Mouse (Mus musculus) heart, adult 18-20 months (tissue): ENCODE measurements around the gene Atp5l. TPM values are rescaled to one million over a fixed set of nuclear protein-coding genes. Genes with fewer than 3 reads are reported as not detected.

Experiments used
- total RNA-seq, 2 experiments: library from RNA; stranded (reverse); gene quantifications; 2 replicates each; pipeline ENCODE4 v1.2.3; 2021

Atp5l gene
- total RNA-seq, 2 experiments from 2014 or later: 1,708 to 2,082 TPM

Other genes starting within 250 kb of the Atp5l start
- not detected for gene Treh, start 247.5 kb downstream of the Atp5l start, total RNA-seq
- 100 to 1,000 TPM; 109 to 125 TPM for gene Phldb1, start 185.5 kb downstream of the Atp5l start, total RNA-seq
- gene Arcn1, start 152.9 kb downstream of the Atp5l start, total RNA-seq: 10 to 100 TPM; 82.7 to 82.8 TPM
- 10 to 100 TPM; 18.1 to 29.7 TPM for gene Ift46, start 152.8 kb downstream of the Atp5l start, total RNA-seq
- 10 to 100 TPM; 15.1 to 15.6 TPM for gene Tmem25, start 121.4 kb downstream of the Atp5l start, total RNA-seq
- under 1 TPM; 0.72 to 0.80 TPM for gene Ttc36, start 117.7 kb downstream of the Atp5l start, total RNA-seq
- 10 to 100 TPM; 24.9 to 28.1 TPM for gene Kmt2a, start 39.4 kb downstream of the Atp5l start, total RNA-seq
- gene Ube4a, start 44.9 kb upstream of the Atp5l start, total RNA-seq: 10 to 100 TPM; 33.8 to 35.5 TPM
- 1 to 10 TPM in 1 of 2 experiments, under 1 TPM in 1; 0.62 to 4.6 TPM for gene Cd3g, start 59.7 kb upstream of the Atp5l start, total RNA-seq
- 1 to 10 TPM in 1 of 2 experiments, not detected in 1; 4.1 TPM for gene Cd3d, start 61.0 kb upstream of the Atp5l start, total RNA-seq
- gene Cd3e, start 88.9 kb upstream of the Atp5l start, total RNA-seq: 1 to 10 TPM in 1 of 2 experiments, under 1 TPM in 1; 0.47 to 6.4 TPM
- gene Mpzl2, start 119.1 kb upstream of the Atp5l start, total RNA-seq: 1 to 10 TPM in 1 of 2 experiments, under 1 TPM in 1; 0.62 to 2.3 TPM
- 1 to 10 TPM; 1.7 to 2.7 TPM for gene Mpzl3, start 134.4 kb upstream of the Atp5l start, total RNA-seq
- gene Jaml, start 158.4 kb upstream of the Atp5l start, total RNA-seq: 1 to 10 TPM in 1 of 2 experiments, under 1 TPM in 1; 0.40 to 1.4 TPM
- 1 to 10 TPM; 1.3 to 1.7 TPM for gene Scn2b, start 197.0 kb upstream of the Atp5l start, total RNA-seq
- 10 to 100 TPM; 29.9 to 30.4 TPM for gene Scn4b, start 217.7 kb upstream of the Atp5l start, total RNA-seq